Mouse (Mus musculus) adrenal gland, postnatal 36 days (tissue): Measurements from ENCODE around the gene Sprtn. TPM values are rescaled to one million over a fixed set of nuclear protein-coding genes. Genes with fewer than 3 reads are reported as not detected.

ENCODE experiments used
- DNase-seq, 2 experiments: peaks; one replicate each; pipeline ENCODE4 v3.0.0; 2021; ENCODE audit warnings: mixed read lengths in 1 of 2
- total RNA-seq, 2 experiments: library from RNA; stranded (reverse); gene quantifications; 2 replicates each; pipeline ENCODE4 v1.2.3; 2021

Gene Sprtn
- total RNA-seq, 2 experiments from 2014 or later = 19.0 to 19.7 TPM

GRCm38 (mm10) chr8:124944406-124944805 lies 46.7 kb downstream of the Sprtn start:
- DNase-seq = no peak

- DNase-seq = peak; percentile 57 to 58
Observed at GRCm38 (mm10) chr8:124947865-124948732, 50.4 kb downstream of the Sprtn start.

GRCm38 (mm10) chr8:124948733-124949111 lies 51.0 kb downstream of the Sprtn start:
- no peak for DNase-seq

GRCm38 (mm10) chr8:124949209-124950068 lies 51.8 kb downstream of the Sprtn start, which contains the start of gene Egln1:
Gene Egln1, minus strand, starts transcription at chr8:124949324.
- DNase-seq = peak; percentile 87 to 92

GRCm38 (mm10) chr8:124950069-124950456 lies 52.4 kb downstream of the Sprtn start:
- no peak for DNase-seq

- DNase-seq = no peak
Observed at GRCm38 (mm10) chr8:124950865-124951264, 53.2 kb downstream of the Sprtn start.

GRCm38 (mm10) chr8:124953188-124953587 lies 55.5 kb downstream of the Sprtn start:
- no peak for DNase-seq

- DNase-seq = peak; percentile 28 to 52
Observed at GRCm38 (mm10) chr8:124954572-124955082, 56.9 kb downstream of the Sprtn start.

Other genes starting within 250 kb of the Sprtn start
- gene 2310022B05Rik, start 234.5 kb upstream of the Sprtn start, total RNA-seq = 10 to 100 TPM; 38.9 to 47.8 TPM
- gene Ttc13, start 175.9 kb upstream of the Sprtn start, total RNA-seq = 10 to 100 TPM; 39.8 to 41.5 TPM
- 1 to 10 TPM; 8.7 to 9.8 TPM for gene Arv1, start 175.7 kb upstream of the Sprtn start, total RNA-seq
- under 1 TPM; 0.20 to 0.23 TPM for gene Fam89a, start 146.1 kb upstream of the Sprtn start, total RNA-seq
- gene Trim67, start 104.8 kb upstream of the Sprtn start, total RNA-seq = 1 to 10 TPM in 1 of 2 experiments, under 1 TPM in 1; 0.86 to 1.0 TPM
- 100 to 1,000 TPM in 1 of 2 experiments, 10 to 100 TPM in 1; 93.1 to 104 TPM for gene Gnpat, start 34.9 kb upstream of the Sprtn start, total RNA-seq
- 10 to 100 TPM; 30.1 to 31.9 TPM for gene 2810004N23Rik, start 34.8 kb upstream of the Sprtn start, total RNA-seq
- gene Exoc8, start 181 bp upstream of the Sprtn start, total RNA-seq = 10 to 100 TPM; 23.0 to 24.0 TPM
- 10 to 100 TPM; 50.2 to 64.1 TPM for gene Egln1, start 51.4 kb downstream of the Sprtn start, total RNA-seq
- 10 to 100 TPM; 80.0 to 90.7 TPM for gene Tsnax, start 115.1 kb downstream of the Sprtn start, total RNA-seq
- 1 to 10 TPM; 1.2 to 1.8 TPM for gene Disc1, start 156.3 kb downstream of the Sprtn start, total RNA-seq